Mouse (Mus musculus): ENCODE results near the gene Spp1. TPM values are rescaled to one million over a fixed set of nuclear protein-coding genes. Genes with fewer than 3 reads are reported as not detected.

The Spp1 gene
- total and polyA plus RNA-seq, 2 experiments: 16.7 to 39.8 TPM

DNA sequence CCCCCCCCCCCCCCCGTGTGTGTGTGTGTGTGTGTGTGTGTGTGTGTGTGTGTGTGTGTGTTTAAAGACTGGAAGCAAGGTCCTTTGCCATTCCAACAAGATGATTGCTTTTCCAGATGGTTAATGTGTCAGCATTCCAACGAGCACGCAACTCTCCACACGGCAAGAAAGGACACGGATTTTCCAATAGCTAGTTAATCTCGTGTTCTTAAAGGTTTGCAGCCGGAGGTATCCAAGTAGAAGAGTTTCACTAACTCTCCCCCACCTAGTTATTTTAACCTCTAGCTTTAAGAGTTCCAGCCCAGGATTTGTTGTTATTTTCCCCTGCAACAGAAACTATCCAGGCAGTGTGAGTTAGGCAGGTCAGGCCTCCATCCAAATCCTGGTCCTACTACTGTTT lies 25.9 kb downstream of the Spp1 start:
- peak; percentile 40 for DNase-seq (ENCODE audit: extremely low read depth, low read depth, low spot score)
- Histone ChIP-seq H3K4me1 (ENCODE audit: control insufficient read depth, insufficient read depth, low read length) (peaks cover 5% of the 10 kb centered on the region; the same call in 1 of the 2 replicates), H3K4me3 (ENCODE audit: insufficient read depth, low read depth, low read length) (no peak overlapping the region), H3K79me2 (ENCODE audit: control insufficient read depth, insufficient read depth, low read length) (peaks cover 7% of the 10 kb centered on the region; the same call in 1 of the 2 replicates), H3K9ac (ENCODE audit: low read depth, low read length) (no peak overlapping the region), H3K36me3 (ENCODE audit: control insufficient read depth, insufficient read depth, low read length) (peaks cover 2% of the 10 kb centered on the region; the same call in 1 of the 2 replicates), H3K27ac (replicated peaks; ENCODE audit: insufficient read depth, low read depth, low read length) (no peak overlapping the region), H3K27me3 (ENCODE audit: control insufficient read depth, insufficient read depth, low read length) (no peaks in the 10 kb centered on the region)
- 66% methylated on average over 7 of the region's 7 CpGs for WGBS
- TF ChIP-seq POLR2A (IDR thresholded peaks at IDR 0.05; ENCODE audit: extremely low read depth, insufficient read depth, low read length): no peak
- no peak for TF ChIP-seq CTCF (IDR thresholded peaks at IDR 0.05; ENCODE audit: low read depth, low read length)

DNA sequence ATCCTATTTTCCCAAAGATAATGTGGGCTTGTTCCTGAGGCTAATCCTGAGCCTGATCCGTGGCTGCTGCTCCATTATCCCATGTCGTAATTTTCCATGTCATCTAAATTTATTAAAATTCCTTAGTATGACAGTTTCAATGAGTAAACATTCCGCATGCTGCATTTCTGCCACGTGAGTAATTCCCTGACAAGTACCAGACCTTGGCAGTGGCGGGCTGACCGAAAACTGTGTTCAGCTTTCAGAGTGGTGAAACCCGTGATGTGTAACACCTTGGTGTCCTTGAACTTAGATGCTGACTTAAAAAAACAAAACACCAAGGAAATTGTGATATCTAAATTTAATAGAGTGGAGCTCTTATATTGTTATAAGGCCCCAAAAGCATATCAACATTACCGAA lies 30.4 kb downstream of the Spp1 start:
- H3K4me3 ChIP-seq (ENCODE audit: insufficient read depth, low read depth, low read length): no peak overlapping the region
- H3K4me1 ChIP-seq (ENCODE audit: control insufficient read depth, insufficient read depth, low read length): no peaks in the 10 kb centered on the region
- TF ChIP-seq POLR2A (IDR thresholded peaks at IDR 0.05; ENCODE audit: extremely low read depth, insufficient read depth, low read length) (no peak), CTCF (IDR thresholded peaks at IDR 0.05; ENCODE audit: low read depth, low read length) (no peak)
- 89% methylated on average over 8 of the region's 8 CpGs for WGBS
- H3K27ac ChIP-seq (replicated peaks; ENCODE audit: insufficient read depth, low read depth, low read length): no peak overlapping the region
- H3K79me2 ChIP-seq (ENCODE audit: control insufficient read depth, insufficient read depth, low read length): peaks cover 3% of the 10 kb centered on the region; the same call in 1 of the 2 replicates
- no peak overlapping the region for H3K9ac ChIP-seq (ENCODE audit: low read depth, low read length)
- DNase-seq (ENCODE audit: extremely low read depth, low read depth, low spot score): peak; percentile 31
- H3K36me3 ChIP-seq (ENCODE audit: control insufficient read depth, insufficient read depth, low read length): peaks cover 6% of the 10 kb centered on the region
- H3K27me3 ChIP-seq (ENCODE audit: control insufficient read depth, insufficient read depth, low read length): no peaks in the 10 kb centered on the region

DNA sequence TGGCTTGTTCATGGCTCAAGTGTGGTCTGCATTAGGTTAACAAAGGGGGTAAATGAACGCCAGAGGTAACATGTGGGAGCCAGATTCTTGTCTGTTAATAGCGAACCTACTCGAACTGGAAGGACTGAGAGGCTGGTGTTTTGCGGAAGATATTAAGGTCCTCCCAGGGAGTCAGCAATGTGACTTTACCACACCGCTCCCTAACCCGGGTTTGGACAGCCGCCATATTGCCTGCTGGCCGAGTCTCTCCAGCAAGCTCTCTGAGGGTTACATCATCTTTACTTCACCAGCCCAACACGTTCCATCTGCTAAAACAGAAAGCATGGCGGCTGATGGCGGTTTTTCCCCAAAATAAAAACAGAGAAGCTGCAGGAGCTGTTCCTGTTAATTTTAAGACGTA lies 30.8 kb downstream of the Spp1 start:
- peaks cover 6% of the 10 kb centered on the region for H3K36me3 ChIP-seq (ENCODE audit: control insufficient read depth, insufficient read depth, low read length)
- H3K27ac ChIP-seq (replicated peaks; ENCODE audit: insufficient read depth, low read depth, low read length): no peak overlapping the region
- H3K9ac ChIP-seq (ENCODE audit: low read depth, low read length): no peak overlapping the region
- peaks cover 3% of the 10 kb centered on the region; the same call in 1 of the 2 replicates for H3K79me2 ChIP-seq (ENCODE audit: control insufficient read depth, insufficient read depth, low read length)
- WGBS: 92% methylated on average over 12 of the region's 12 CpGs
- H3K4me3 ChIP-seq (ENCODE audit: insufficient read depth, low read depth, low read length): no peak overlapping the region
- TF ChIP-seq POLR2A (IDR thresholded peaks at IDR 0.05; ENCODE audit: extremely low read depth, insufficient read depth, low read length) (no peak), CTCF (IDR thresholded peaks at IDR 0.05; ENCODE audit: low read depth, low read length) (no peak)
- DNase-seq (ENCODE audit: extremely low read depth, low read depth, low spot score): peak; percentile 19
- no peaks in the 10 kb centered on the region; the same call in 1 of the 2 replicates for H3K4me1 ChIP-seq (ENCODE audit: control insufficient read depth, insufficient read depth, low read length)
- no peaks in the 10 kb centered on the region for H3K27me3 ChIP-seq (ENCODE audit: control insufficient read depth, insufficient read depth, low read length)

DNA sequence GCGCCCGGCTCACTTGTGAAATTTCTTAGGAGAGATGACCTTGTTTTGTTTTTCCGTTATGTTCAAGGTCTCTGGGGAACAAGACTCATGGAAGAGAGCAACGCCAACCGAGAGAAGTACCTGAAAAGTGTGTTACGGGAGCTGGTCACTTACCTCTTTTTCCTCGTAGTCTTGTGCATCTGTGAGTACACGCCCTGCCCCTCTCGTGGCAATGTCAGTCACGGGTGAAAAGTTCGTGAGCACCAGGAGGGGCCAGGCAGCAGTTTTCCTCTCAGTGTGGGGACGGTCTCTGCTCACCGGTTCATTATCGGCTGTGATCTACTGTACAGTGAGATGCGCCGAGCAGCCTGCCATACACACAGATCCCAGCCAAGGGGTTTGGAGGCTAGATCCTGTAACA lies 31.9 kb downstream of the Spp1 start:
- H3K79me2 ChIP-seq (ENCODE audit: control insufficient read depth, insufficient read depth, low read length): peaks cover 3% of the 10 kb centered on the region; the same call in 1 of the 2 replicates
- H3K36me3 ChIP-seq (ENCODE audit: control insufficient read depth, insufficient read depth, low read length): peaks cover 6% of the 10 kb centered on the region
- no peak overlapping the region for H3K9ac ChIP-seq (ENCODE audit: low read depth, low read length)
- no peak for DNase-seq (ENCODE audit: extremely low read depth, low read depth, low spot score)
- H3K4me1 ChIP-seq (ENCODE audit: control insufficient read depth, insufficient read depth, low read length): no peaks in the 10 kb centered on the region; the same call in none of the 2 replicates
- TF ChIP-seq POLR2A (IDR thresholded peaks at IDR 0.05; ENCODE audit: extremely low read depth, insufficient read depth, low read length) (no peak), CTCF (IDR thresholded peaks at IDR 0.05; ENCODE audit: low read depth, low read length) (no peak)
- 98% methylated on average over 16 of the region's 16 CpGs for WGBS
- no peak overlapping the region for H3K4me3 ChIP-seq (ENCODE audit: insufficient read depth, low read depth, low read length)
- H3K27ac ChIP-seq (replicated peaks; ENCODE audit: insufficient read depth, low read depth, low read length): no peak overlapping the region
- H3K27me3 ChIP-seq (ENCODE audit: control insufficient read depth, insufficient read depth, low read length): no peaks in the 10 kb centered on the region

DNA sequence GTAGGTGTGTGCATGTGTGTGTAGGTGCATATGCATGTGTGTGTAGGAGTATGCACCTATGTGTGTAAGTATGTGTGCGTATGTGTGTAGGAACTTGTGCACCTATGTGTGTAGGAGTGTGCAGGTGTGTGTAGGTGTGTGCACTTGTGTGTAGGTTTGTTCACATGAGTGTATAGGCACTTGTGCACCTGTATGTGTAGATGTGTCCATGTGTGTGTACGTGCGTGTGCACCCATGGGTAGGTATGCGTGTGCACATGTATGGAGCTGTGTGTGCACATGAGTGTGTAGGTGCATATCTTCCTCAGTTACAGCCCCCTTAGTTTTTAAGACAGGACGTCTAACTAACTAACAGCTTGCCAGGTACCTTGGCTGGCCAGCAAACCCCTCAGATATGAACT lies 33.7 kb downstream of the Spp1 start:
- TF ChIP-seq POLR2A (IDR thresholded peaks at IDR 0.05; ENCODE audit: extremely low read depth, insufficient read depth, low read length) (no peak), CTCF (IDR thresholded peaks at IDR 0.05; ENCODE audit: low read depth, low read length) (no peak)
- Histone ChIP-seq H3K27ac (replicated peaks; ENCODE audit: insufficient read depth, low read depth, low read length) (no peak overlapping the region), H3K27me3 (ENCODE audit: control insufficient read depth, insufficient read depth, low read length) (no peaks in the 10 kb centered on the region), H3K79me2 (ENCODE audit: control insufficient read depth, insufficient read depth, low read length) (no peaks in the 10 kb centered on the region), H3K4me3 (ENCODE audit: insufficient read depth, low read depth, low read length) (no peak overlapping the region), H3K4me1 (ENCODE audit: control insufficient read depth, insufficient read depth, low read length) (no peaks in the 10 kb centered on the region; the same call in none of the 2 replicates), H3K36me3 (ENCODE audit: control insufficient read depth, insufficient read depth, low read length) (peaks cover 21% of the 10 kb centered on the region), H3K9ac (ENCODE audit: low read depth, low read length) (no peak overlapping the region)
- no peak for DNase-seq (ENCODE audit: extremely low read depth, low read depth, low spot score)
- WGBS: 93% methylated on average over 5 of the region's 5 CpGs

DNA sequence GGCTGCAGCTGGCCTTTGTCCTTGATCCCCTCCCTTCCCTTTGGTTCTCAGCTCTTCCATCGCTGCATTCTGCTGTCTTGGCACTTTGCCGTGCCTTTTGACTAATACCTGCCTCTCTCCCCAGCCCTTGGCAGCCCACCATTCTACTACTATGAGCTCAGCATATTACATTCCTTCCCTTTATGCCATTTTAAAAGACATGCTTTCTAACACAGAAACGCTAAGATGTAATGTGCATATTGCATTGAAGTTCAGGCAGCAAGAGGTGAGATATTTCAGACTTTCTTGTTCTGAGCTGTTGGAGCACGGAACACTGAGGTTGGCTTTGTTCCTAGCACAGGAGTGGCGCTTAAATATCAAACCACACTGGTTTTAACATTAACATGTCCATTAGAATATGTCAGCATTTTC lies 36.1 kb downstream of the Spp1 start:
- no peak for TF ChIP-seq CTCF (IDR thresholded peaks at IDR 0.05; ENCODE audit: low read depth, low read length)
- no peak for TF ChIP-seq POLR2A (IDR thresholded peaks at IDR 0.05; ENCODE audit: extremely low read depth, insufficient read depth, low read length)
- H3K4me3 ChIP-seq (ENCODE audit: insufficient read depth, low read depth, low read length): no peak overlapping the region
- H3K36me3 ChIP-seq (ENCODE audit: control insufficient read depth, insufficient read depth, low read length): peaks cover 19% of the 10 kb centered on the region
- H3K4me1 ChIP-seq (ENCODE audit: control insufficient read depth, insufficient read depth, low read length): no peaks in the 10 kb centered on the region; the same call in none of the 2 replicates
- H3K9ac ChIP-seq (ENCODE audit: low read depth, low read length): no peak overlapping the region
- H3K27me3 ChIP-seq (ENCODE audit: control insufficient read depth, insufficient read depth, low read length): no peaks in the 10 kb centered on the region
- WGBS: 34% methylated on average over 5 of the region's 5 CpGs
- H3K27ac ChIP-seq (replicated peaks; ENCODE audit: insufficient read depth, low read depth, low read length): no peak overlapping the region
- H3K79me2 ChIP-seq (ENCODE audit: control insufficient read depth, insufficient read depth, low read length): no peaks in the 10 kb centered on the region
- peak; percentile 82 for DNase-seq (ENCODE audit: extremely low read depth, low read depth, low spot score)

Measured in liver, adult 2 months (tissue).